Mouse (Mus musculus) C2C12 (cell line): ENCODE results near the gene Hoxc4.

Experiments used
- CEBPB ChIP-seq: IDR thresholded peaks from one replicate; pipeline ENCODE4 v1.6.1; 2011; ENCODE audit warnings: low read depth, mild to moderate bottlenecking, control low read depth, moderate library complexity
- CTCF ChIP-seq: IDR thresholded peaks from one replicate; pipeline ENCODE4 v1.5.1; 2011; ENCODE audit not compliant: control insufficient read depth, insufficient read depth, insufficient read length
- FOSL1 ChIP-seq: IDR thresholded peaks from one replicate; pipeline ENCODE4 v1.8.0; 2011; ENCODE audit warnings: mild to moderate bottlenecking, low read length; ENCODE audit not compliant: poor library complexity, insufficient read depth, severe bottlenecking
- MAX ChIP-seq: IDR thresholded peaks from one replicate; pipeline ENCODE4 v1.6.1; 2011; ENCODE audit warnings: mild to moderate bottlenecking, control low read depth
- MYOD1 ChIP-seq: IDR thresholded peaks from one replicate; pipeline ENCODE4 v1.6.1; 2011; ENCODE audit warnings: low read depth; ENCODE audit not compliant: control insufficient read depth, insufficient read length
- MYOG ChIP-seq: IDR thresholded peaks from one replicate; pipeline ENCODE4 v1.6.1; 2011; ENCODE audit not compliant: control insufficient read depth, insufficient read length; ENCODE audit errors: extremely low read depth
- USF1 ChIP-seq: IDR thresholded peaks from one replicate; pipeline ENCODE4 v1.6.1; 2011; ENCODE audit warnings: low read depth, mild to moderate bottlenecking, control low read depth, moderate library complexity

DNA sequence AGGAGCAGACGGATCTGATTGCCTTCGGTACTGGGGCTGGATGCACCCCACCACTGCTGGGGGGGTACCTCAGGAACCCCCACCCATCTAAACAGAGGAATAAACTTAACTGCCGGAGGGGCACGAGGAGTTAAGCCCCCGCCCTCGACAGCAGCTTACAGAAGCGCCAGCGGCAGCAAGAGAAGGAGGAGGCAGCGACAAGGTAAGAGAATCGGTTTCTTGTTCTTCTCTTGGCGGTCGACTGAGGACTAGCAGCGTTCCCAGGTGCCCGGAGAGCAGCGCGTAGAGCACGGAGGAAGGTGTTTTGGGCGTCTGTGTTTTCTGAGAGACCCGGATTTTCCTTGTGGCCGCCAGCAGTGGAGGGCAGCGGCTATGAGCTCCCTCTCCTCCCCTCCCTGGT lies 46.5 kb upstream of the Hoxc4 start:
- TF ChIP-seq CTCF (no peak), CEBPB (no peak), MYOD1 (no peak), FOSL1 (no peak), USF1 (no peak), MAX (no peak), MYOG (no peak)
